Mouse (Mus musculus) midbrain, embryonic 13.5 days (tissue): ENCODE measurements at regions not wholly inside any gene's neighbourhood (a gene's known extent, or its start where the extent isn't known, plus 50 kb on each side); places are given as distances from the start of the nearest gene placed in this dataset.

Experiments used
- ATAC-seq: fragments of 200-750 bp; cut with Nextera tagmentation; 2 replicates; pipeline ENCODE4 v1.8.0; 2017; ENCODE audit warnings: mild to moderate bottlenecking, moderate TSS enrichment, moderate library complexity
- H3K27ac ChIP-seq: fragments of 300-500 bp; sonication (generic); 2 replicates; pipeline ENCODE4 v1.5.1; 2015; ENCODE audit warnings: inconsistent platforms, mild to moderate bottlenecking, moderate library complexity
- H3K27me3 ChIP-seq: fragments of 300-500 bp; sonication (generic); 2 replicates; pipeline ENCODE4 v1.6.1; 2015; ENCODE audit warnings: mild to moderate bottlenecking, inconsistent platforms
- H3K36me3 ChIP-seq: fragments of 300-500 bp; sonication (generic); 2 replicates; pipeline ENCODE4 v1.6.1; 2015; ENCODE audit warnings: mild to moderate bottlenecking, inconsistent platforms
- H3K4me1 ChIP-seq: fragments of 300-500 bp; sonication (generic); replicated peaks from 2 replicates; pipeline ENCODE4 v1.6.1; 2015; ENCODE audit warnings: inconsistent platforms
- H3K4me2 ChIP-seq: fragments of 300-500 bp; sonication (generic); replicated peaks from 2 replicates; pipeline ENCODE4 v1.6.1; 2015; ENCODE audit warnings: moderate library complexity, mild to moderate bottlenecking, inconsistent platforms
- H3K4me3 ChIP-seq: fragments of 300-500 bp; sonication (generic); replicated peaks from 2 replicates; pipeline ENCODE4 v1.5.1; 2015; ENCODE audit warnings: mild to moderate bottlenecking, inconsistent platforms
- H3K9ac ChIP-seq: fragments of 300-500 bp; sonication (generic); replicated peaks from 2 replicates; pipeline ENCODE4 v1.6.1; 2015; ENCODE audit warnings: mild to moderate bottlenecking, inconsistent platforms
- H3K9me3 ChIP-seq: fragments of 300-500 bp; sonication (generic); 2 replicates; pipeline ENCODE4 v1.6.1; 2016; ENCODE audit warnings: mild to moderate bottlenecking, inconsistent platforms
- WGBS: fragments of 180-500 bp; shearing (Covaris S2); methylation state at CpG from one replicate; pipeline ENCODE4 v1.1.7; 2015; 5-methylcytosine and 5-hydroxymethylcytosine counted together

GRCm38 (mm10) chr1:98167800-98168199 is 72.4 kb upstream of the Pam start:
- H3K9ac ChIP-seq = no peak overlapping the region
- 95% methylated on average over 4 of the region's 4 CpGs for WGBS
- H3K36me3 ChIP-seq = no peaks in the 10 kb centered on the region
- no peak overlapping the region for H3K4me2 ChIP-seq
- H3K4me3 ChIP-seq = no peak overlapping the region
- H3K27ac ChIP-seq = no peak overlapping the region
- H3K27me3 ChIP-seq = no peaks in the 10 kb centered on the region
- ATAC-seq = no peak
- H3K4me1 ChIP-seq = no peaks in the 10 kb centered on the region
- H3K9me3 ChIP-seq = no peaks in the 10 kb centered on the region

- H3K27ac ChIP-seq = no peak overlapping the region
Measured at GRCm38 (mm10) chr1:98162639-98162927, 67.1 kb upstream of the Pam start.

GRCm38 (mm10) chr1:98161882-98162638 is 66.6 kb upstream of the Pam start:
- H3K9ac ChIP-seq = no peak overlapping the region
- H3K4me2 ChIP-seq = no peak overlapping the region
- no peak for ATAC-seq
- 85% methylated on average over 5 of the region's 5 CpGs for WGBS
- no peak overlapping the region for H3K27ac ChIP-seq
- H3K4me3 ChIP-seq = no peak overlapping the region
- no peaks in the 10 kb centered on the region for H3K4me1 ChIP-seq
- H3K9me3 ChIP-seq = no peaks in the 10 kb centered on the region
- H3K27me3 ChIP-seq = no peaks in the 10 kb centered on the region
- H3K36me3 ChIP-seq = no peaks in the 10 kb centered on the region

More at GRCm38 (mm10) chr1:98162639-98162927, 67.1 kb upstream of the Pam start:
- H3K4me2 ChIP-seq = no peak overlapping the region
- no peaks in the 10 kb centered on the region for H3K36me3 ChIP-seq
- H3K27me3 ChIP-seq = no peaks in the 10 kb centered on the region
- no peaks in the 10 kb centered on the region for H3K4me1 ChIP-seq
- 65% methylated on average over 2 of the region's 2 CpGs for WGBS
- no peak for ATAC-seq
- no peaks in the 10 kb centered on the region for H3K9me3 ChIP-seq
- no peak overlapping the region for H3K4me3 ChIP-seq
- no peak overlapping the region for H3K9ac ChIP-seq

- H3K27ac ChIP-seq = no peak overlapping the region
- H3K4me3 ChIP-seq = no peak overlapping the region
- H3K27me3 ChIP-seq = no peaks in the 10 kb centered on the region
- H3K36me3 ChIP-seq = no peaks in the 10 kb centered on the region
- no peak overlapping the region for H3K9ac ChIP-seq
- 78% methylated on average over 2 of the region's 2 CpGs for WGBS
- no peaks in the 10 kb centered on the region for H3K9me3 ChIP-seq
- ATAC-seq = no peak
- H3K4me2 ChIP-seq = no peak overlapping the region
- no peaks in the 10 kb centered on the region for H3K4me1 ChIP-seq
Measured at GRCm38 (mm10) chr1:98158969-98159368, 63.5 kb upstream of the Pam start.

- Histone ChIP-seq H3K36me3 (no peaks in the 10 kb centered on the region), H3K4me2 (no peak overlapping the region), H3K4me1 (no peaks in the 10 kb centered on the region), H3K9ac (no peak overlapping the region), H3K4me3 (no peak overlapping the region), H3K27me3 (no peaks in the 10 kb centered on the region), H3K27ac (no peak overlapping the region), H3K9me3 (no peaks in the 10 kb centered on the region)
- WGBS = 85% methylated on average over 3 of the region's 3 CpGs
- ATAC-seq = no peak
Measured at GRCm38 (mm10) chr1:98147361-98147760, 51.9 kb upstream of the Pam start.
